Mouse (Mus musculus) left cerebral cortex, adult 8-10 months (tissue): ENCODE measurements around the gene Ddo. TPM values are rescaled to one million over a fixed set of nuclear protein-coding genes. Genes with fewer than 3 reads are reported as not detected.

ENCODE experiments used
- DNase-seq, 2 experiments: peaks; one replicate each; pipeline ENCODE4 v3.0.0; 2022; ENCODE audit warnings: low spot score in 2 of 2
- total RNA-seq, 4 experiments: library from RNA; stranded (reverse); gene quantifications; 2 replicates each; pipeline ENCODE4 v1.2.4; 2022

Gene Ddo
- total RNA-seq, 4 experiments from 2014 or later, result 10.8 to 17.4 (median 14.8) TPM

DNA sequence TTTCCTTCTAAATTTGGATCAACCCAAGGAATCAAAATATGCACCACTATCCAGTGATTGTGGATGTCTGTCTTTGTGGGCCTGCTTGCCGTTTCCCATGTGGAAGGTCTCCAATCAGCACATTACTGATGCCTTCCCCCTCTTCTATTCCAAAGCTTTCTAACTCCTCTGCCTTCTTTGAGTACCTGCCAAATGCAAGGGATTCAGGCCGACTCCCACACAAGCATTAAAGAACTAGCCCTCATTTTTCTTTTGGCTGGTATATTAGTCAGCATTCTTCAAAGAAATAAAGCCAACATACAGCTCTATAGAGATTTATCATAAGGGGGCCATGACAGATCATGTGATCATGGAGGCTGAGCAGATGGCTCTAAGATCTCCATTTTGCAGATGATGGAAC, 21.9 kb downstream of the Ddo start:
- no peak for DNase-seq

DNA sequence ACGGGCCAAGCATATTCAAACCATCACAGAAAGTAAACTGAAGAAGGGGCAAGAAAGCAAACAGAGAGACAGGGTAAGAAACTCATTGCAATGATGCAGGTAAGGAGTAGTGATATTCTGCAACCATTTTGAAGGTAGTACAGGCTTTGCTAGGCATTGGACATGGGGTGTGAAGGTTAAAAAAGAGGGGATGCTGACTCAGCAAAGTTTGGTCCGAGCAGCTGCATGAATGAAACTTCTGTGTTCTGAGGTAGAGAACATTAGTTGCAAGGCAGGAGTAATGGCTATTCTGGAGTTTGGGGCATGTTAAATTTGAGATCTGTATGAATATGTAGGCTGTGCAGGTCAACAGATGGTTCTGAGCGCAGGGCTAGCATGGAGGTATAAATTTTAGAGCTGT, 35.5 kb downstream of the Ddo start:
- DNase-seq, result no peak

DNA sequence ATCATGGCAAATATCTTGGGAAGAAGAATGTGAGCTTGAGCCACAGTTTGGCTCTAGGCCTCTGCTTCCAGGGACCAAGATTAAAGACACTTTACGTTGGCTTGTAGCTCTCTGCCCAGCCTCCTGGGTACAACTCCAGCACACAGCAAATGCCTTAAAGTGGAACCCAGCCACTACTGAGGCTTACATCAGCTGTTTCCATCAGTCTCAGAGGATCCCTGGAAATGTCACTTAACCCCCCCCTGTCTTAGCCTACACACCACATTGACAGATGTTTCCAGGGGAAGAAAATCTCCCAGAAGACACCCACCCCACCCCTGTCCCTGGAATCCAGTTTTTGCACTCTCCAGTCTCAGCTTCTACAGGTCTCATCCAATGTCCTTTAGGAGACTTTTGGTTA, 37.1 kb downstream of the Ddo start:
- DNase-seq, result no peak

DNA sequence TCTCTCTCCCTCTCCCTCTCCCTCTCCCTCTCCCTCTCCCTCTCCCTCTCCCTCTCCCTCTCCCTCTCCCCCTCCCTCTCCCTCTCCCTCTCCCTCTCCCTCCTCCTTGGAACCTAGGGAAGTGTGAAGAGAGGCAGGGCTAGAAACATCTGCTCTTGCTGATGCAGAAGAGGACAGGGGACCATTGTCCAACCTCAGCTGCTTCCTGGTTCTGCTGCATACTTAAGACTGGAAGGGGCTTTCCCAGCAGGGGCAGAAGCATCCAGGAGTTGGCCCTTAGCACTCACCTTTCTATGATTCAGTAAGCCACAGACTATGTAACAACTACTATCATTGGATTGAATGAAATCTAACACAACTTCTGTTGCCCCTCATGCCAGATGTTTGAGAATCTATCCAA, 38.8 kb downstream of the Ddo start:
- DNase-seq, result no peak

DNA sequence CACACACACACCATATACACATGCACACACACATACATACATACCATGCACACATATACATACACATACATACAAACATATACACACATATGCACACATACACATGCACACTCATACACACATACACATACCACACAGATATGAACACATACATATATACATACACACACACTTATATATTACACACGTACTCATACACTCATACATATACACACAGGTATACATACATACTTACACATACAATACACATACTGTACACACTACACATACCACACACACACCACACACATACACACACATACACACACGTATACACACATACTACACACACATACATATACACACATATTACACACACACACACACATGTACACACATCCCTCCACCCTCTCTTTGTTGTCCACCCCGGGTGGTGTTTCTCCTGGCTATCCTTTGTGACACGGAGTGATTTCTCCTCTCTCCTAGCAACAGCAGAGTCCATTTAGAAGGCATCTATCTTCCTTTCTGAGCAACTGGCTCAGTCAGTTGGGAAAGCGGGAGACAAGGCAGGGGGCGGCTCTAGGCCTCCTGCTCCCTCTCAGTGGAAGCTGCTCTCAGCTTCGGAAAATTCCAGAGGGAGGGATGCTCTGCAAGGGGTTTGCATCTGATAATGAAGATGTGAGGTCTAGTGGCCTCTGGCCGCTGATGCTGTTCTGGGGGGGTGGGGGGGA, 42.9 kb downstream of the Ddo start:
- no peak for DNase-seq

DNA sequence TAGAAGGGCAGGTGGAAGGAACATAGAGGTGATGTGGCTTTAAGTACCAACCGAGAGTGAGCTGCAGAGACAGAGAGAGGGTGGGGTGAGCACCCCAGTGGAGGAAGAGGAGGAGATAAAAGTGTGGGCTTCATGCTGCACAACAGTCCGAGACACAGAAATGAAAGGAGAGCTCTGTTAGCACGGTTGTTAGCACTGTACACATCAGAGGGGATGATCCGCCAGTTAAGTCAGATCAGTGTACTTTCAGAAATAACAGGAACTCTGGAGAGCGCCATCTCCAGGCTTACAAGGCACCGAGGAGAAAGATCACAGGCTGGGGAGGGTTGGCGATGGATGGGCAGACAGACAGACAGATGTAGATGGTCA, 43.5 kb downstream of the Ddo start:
- no peak for DNase-seq

DNA sequence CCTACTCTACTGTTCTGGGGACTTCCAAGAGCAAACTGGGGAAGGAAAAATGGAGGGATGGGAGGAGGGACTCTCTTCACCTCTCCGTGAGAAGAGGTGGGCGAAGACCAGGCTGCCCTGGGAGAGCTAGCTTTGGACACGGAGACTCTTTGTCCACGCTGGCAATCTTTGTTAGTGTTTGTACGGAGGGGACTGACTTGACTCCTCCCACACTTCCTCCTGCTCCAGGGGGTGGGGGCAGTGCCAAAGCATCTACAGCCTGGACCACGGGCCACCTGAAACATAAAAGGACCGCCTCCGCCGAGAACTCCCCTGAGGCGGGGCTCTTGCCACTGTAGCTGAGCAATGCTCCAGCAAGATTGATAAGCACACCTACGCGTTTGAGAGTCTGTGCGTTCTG, 44.3 kb downstream of the Ddo start:
- no peak for DNase-seq

DNA sequence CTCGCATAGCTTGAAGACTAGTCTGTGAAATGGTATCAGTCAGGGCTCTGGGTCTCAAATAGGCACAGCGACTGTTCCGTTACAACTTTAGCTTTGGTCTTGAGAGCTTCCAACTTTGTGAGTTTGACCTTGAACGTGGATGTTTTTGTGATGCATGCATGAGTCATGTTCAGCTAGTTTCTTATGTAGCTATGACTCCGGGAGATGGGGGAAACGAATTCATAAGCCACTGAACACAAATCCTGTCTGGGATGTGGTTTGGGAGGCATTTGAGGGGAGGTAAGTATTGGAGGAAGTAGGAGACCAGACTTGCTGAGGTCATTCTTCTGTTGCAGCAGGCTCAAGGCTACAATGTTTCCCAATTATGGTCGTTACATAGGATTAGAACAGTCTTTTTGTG, 46.1 kb downstream of the Ddo start:
- no peak for DNase-seq

DNA sequence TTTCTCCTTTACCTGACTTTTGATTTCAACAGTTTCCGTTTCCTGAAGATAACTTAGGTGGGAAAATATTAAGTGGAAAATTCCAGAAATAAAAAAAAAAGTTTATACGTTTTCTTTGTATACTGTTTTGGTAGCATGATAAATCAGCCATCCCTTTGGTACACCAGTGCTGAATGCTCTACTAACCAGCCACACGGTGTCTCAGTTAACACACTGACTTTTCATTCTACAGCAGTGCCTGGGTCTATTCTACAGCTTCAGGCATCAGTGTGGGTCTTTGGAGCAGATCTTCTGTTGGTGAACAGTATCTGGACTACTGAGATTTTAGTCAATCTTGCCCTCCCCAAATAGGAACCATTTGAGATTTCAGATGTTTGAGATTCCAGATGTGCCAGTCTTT, 48.7 kb downstream of the Ddo start:
- DNase-seq, result no peak

DNA sequence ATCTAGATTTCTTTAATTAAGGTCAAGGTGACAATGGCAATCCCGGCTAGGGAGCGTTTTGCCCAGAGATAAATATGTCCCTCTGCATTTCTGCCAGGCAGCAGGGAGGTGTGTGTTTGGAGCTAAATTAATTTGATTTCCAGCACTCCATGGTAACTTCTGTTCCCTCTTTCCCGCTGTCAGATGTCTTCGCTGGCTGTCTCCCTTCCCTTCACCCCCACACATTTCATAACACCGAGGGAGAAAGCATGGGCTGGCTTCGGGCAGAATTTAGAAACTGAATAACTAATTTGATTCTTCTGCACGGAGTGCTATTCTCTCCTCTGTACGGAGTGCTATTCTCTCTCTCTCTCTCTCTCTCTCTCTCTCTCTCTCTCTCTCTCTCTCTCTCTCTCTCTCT, 52.7 kb downstream of the Ddo start:
- DNase-seq, result peak in 1 of 2 experiments; percentile 84

DNA sequence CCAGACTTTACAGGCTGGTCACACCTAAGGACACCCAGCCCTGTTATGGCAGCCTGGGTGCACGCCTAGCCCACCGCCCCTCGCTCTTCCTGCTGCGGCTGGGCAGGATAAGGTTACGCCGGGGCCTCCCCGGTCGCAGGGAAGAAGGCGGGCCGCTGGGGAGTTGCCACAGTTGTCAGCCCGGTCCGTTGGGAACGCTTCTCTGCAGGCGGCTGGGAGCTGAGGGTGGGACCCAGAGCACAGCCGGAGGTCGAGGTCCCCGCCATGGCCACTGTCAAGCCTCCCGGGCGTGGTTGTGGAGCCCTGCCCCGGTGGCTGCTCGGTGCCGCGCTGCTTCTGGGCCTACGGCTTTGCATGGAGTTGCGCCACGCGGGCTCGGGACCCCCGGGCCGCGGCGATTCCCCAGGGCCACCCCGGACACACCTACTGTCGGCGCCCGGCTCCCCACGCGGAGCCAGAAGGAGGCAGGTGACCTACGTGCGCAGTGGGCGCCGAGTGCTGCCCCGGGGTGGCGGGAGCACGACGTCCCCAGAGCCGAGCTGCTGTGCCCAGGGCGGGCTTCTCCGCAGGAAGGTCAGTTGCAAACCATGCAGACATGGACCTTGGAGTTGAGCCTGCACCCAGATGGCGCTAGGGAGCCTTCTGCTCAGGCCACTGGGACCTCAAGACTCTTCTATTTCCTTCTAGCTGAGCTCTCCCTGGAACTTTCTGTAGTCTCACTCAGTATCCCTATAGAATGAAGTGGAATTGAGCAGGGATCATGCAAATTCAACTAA, 53.5 kb downstream of the Ddo start, which contains the start of gene Mettl24:
Mettl24 (plus strand) TSS at position 191 of the 776 bp plus-strand sequence.
- DNase-seq, result peak in 1 of 2 experiments; percentile 49

DNA sequence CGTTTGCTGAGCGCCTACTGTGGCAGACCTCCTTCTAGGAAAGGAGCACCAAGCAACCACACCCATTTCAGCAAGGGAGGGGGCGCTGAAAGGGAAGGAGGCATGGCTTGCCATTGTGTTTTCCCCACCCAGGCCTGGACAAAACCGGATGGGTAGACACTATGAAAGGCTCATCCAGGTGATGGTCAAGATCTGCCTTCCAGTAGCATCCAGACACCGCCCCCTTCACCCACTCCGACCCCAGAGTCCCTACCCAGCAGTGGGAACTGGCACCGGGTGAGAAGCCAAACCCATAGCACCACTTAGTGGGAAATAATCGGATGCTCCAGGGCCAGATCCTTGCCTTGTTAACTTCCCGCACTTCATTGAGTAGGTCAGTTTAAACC, 54.0 kb downstream of the Ddo start:
- DNase-seq, result peak in 1 of 2 experiments; percentile 45

DNA sequence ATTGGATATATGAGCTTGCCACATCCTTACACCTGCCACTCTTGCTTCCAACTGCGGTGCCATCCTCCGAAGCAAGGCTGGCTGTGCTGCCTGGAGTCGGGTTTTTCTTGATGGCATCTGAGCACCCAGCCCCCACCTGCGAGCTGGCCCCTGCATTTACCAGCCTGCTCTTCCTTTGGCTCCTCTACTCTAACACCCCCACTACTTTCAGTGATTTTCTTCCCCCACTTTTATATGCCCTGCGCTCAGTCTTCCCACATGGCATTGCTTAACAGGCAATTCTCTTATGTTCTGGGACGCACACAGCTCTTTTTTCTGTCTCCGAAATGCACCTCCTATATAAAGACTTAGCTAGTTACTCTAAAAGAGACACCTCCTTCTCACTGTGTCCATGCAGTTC, 54.5 kb downstream of the Ddo start:
- peak in 1 of 2 experiments; percentile 75 for DNase-seq

DNA sequence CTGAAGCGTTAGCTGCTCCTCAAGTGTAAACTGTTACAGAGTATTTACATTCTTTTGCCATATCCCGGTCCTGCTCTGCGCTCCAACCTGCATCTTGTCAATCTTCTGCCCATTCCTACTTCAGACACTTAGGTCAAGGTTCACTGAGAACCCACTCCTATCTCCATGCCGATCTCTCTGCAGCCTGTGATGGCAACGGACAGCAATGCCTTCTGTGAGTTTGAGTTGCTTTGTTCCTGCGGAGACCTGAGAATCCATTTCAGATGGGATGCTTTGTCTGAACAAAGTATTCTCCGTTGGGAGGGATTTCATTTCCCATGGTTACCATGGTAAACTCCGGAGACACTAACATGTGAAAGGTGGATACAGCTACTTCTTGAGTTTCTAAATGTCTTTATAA, 55.8 kb downstream of the Ddo start:
- no peak for DNase-seq

DNA sequence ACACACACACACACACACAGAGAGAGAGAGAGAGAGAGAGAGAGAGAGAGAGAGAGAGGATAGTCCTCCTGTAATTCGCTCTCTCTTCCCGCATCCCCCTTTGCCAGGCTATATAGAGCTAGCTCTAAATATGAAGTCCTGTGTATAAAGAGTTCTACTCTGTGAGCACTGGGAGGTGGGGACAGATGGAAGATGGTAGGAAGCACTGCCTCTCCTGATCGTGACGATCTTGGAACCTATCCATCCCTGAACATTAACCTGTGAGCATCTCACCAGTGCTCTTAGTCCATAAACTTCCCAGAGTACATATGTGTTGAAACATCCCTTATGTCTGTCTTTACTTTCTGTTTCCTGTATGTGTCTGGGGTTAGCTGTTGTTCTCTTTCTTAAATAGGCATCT, 57.2 kb downstream of the Ddo start:
- DNase-seq, result no peak

DNA sequence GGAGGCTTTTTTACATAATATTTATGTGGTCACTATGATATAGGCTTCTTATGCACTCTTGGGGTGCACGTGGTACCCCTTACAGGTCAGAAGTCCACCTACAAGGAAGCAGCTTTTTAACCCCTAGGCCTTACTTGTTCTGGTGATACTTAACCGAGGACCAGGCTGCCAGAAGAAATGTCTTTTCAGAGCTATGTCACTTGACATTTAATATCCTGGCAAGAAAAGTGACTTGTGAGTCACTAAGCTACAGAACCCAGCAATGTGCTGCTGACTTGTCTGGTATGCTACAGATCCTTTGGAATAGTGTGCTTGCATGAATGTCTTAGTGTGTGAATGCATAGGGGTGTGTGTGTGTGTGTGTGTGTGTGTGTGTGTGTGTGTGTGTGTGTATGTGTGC, 57.6 kb downstream of the Ddo start:
- DNase-seq, result peak in 1 of 2 experiments; percentile 37

DNA sequence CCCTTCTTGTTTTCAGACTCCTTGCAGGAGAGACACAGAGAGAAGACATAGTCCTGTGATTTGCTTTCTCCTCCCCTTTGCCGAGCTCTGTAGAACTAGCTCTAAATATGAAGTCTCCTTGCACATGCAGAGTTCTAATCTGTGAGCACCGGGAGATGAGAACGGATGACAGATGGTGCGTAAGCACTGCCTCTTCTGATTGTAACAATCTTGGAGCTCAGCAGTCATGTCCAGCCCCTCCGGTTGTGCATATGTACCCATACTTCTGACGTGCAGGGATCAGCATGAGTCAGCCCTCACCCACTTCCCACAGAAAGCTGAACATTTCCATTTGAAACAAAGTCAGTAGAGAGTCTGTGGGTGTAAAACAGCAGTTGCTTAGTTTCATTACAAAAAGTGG, 58.5 kb downstream of the Ddo start:
- DNase-seq, result peak in 1 of 2 experiments; percentile 92

DNA sequence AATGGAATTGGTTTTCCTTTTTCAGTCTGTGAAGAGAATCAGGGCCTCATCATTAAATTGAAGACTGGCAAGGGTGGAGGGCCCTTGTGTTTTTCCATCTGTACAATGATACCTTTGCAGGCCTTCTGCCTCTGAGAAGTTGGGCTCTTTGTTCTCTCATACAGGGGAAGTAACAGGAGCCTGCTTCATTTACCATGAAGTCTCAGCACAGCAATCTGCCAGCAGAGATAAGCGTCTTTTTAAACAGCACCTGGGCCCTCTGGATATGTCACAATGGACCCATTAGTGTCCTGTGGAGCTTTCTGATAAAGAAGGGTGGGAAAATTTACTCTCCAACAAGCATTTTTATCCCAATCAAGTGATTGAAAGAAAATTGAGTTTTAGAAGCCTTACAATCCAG, 59.1 kb downstream of the Ddo start:
- DNase-seq, result no peak

DNA sequence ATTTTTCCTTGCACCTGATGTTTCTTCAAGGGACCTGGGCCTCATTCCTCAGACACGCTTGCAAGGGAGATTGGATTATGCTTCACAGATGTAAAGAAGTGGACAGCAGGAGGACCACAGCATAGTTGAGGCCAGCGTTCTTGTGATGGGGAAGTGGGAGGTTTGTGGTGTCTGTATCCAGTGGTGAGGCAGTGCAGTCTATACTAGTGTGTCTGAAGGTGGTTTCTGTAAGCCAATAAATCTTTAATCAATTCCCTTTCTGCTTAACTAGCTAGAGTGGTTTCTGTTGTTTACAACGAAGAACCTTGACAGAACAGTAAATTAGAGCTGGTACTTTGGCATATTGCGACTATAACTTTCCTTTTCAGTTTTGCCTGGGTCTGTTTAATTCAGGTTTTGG, 68.8 kb downstream of the Ddo start:
- DNase-seq, result no peak

DNA sequence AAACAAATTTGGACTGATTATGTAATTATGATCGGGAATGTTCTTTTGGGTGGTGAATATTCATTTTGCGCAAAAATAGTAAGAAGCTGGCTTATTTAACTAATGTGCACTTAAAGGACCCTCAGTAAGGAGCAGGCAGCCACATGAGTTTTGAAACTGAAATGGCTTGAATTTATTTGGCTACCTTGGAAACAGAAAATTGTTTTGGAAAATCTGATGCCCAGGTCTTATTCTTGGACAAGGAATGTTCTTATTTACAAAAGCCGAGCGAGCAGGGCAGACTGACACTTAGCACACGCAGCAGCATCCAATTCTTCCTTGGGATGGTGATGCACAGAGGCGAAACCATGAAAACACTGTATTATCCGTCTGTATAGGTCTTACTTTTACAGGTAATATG, 81.3 kb downstream of the Ddo start:
- no peak for DNase-seq

DNA sequence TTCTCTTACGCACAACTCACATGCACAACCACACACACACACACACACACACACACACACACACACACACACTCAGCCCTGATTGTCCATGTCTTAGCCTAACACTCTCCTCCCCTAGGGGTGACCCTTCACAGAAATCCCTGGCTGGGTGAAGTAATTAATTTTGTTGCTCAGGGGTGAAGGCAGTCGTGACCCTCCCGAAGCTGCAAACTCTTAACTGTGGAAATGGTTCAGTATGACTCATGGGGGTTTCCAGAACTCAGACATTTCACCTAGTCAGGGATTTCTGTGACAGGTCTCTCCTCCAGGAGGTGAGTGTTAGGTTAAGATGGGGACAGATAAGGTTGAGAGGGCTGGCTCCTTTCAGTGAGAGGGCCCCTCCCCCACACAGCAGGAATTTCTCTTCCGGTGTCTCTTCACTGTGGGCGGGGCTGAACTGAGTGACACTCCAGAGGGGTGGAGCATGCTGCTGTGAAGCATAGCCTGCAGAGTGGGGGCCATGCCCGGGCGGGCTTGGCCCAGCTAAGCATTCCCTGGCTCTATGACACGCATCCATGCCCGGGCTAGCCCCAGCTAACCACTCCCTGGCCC, 83.3 kb downstream of the Ddo start:
- DNase-seq, result no peak

DNA sequence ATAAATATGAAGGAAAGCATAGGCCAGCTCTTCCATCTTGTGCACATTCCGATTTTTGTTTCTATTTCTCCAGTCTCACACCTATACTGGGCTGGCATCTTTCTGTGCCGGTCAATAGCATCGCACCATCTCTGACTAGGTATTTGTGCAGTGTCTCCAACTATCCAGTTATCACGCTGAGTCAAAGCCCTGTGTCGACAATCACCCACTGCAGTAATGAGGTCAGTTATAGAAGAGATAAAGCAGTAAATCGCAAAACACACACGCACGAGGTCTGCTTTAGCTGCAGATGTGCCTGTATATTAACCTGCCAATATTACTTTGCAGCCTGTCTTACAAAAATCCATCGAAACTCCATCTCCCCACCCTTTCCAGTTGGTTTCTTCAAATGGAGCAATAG, 84.0 kb downstream of the Ddo start:
- no peak for DNase-seq

DNA sequence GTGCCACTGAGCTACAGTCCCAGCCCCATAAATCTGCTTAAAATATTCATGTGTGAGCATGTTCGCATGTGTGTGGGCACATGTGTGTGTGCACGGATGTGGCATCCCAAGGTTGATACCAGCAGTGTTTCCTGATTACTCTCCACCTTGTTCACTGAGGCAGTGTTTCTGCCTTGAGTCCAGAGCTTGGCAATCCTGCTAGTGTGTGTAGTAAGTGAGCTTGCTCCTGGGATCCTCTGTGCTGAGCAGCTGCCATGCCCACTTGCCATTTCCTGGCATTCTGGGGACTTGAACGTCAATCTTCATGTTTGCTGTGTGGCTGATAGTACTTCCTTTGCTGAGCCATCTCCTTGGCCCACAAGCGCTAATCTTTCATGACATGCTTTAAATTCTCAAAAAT, 85.3 kb downstream of the Ddo start:
- no peak for DNase-seq
